Mouse (Mus musculus) cerebellum, adult 11 months (tissue): ENCODE measurements around the gene Wdr1.
"Not testable (repeated sequence)": the region's sequence is repeated elsewhere in the genome, so short reads cannot be mapped to it uniquely, and the experiment has no call there.

Source experiments
- DNase-seq: peaks from one replicate; pipeline ENCODE4 v3.0.0; 2022

Wdr1 gene

DNA sequence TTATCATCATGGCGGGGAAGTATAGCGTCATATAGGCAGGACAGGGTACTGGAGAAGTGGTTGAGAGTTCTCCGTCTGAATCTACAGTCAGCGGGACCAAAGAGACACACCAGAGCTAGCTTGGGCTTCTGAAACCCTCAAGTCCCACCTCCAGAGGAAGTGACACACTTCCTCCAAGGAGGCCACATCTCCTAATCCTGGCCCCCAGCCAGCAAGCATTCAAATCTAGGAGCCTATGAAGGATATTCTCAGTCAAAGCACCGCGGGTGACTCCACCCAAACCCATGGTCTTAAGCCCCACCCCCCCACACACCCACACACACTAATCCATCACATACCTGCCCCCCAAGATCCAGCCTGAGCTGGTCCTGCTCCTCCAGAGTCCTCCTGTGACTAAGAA lies 69.1 kb downstream of the Wdr1 start:
- no peak for DNase-seq

DNA sequence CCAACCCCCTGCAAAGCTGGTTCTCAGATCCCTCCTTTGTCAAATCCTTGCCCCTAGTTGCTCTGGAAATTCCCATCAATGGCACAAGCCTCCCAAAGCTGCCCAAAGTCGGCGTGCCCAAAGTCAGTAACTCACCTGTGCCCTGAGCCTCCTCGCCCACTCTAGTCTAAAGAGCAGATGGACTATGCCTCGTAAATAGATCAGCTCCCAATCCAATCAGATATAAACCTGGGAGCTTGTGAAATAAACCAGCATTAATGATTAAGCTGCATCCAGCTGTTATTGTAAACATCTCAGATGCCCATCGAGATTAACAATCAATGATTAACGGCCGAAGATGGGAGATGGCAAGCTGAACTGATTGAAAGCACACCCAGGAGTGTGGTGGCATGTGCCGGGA lies 71.3 kb downstream of the Wdr1 start:
- DNase-seq, result no peak

- no peak for DNase-seq
These were observed 73.3 kb downstream of the Wdr1 start for GRCm38 (mm10) chr5:38489739-38490138.

- no peak for DNase-seq
These were observed 74.1 kb downstream of the Wdr1 start for GRCm38 (mm10) chr5:38488673-38489615.

- no peak for DNase-seq
These were observed 75.0 kb downstream of the Wdr1 start for GRCm38 (mm10) chr5:38488026-38488425.

DNA sequence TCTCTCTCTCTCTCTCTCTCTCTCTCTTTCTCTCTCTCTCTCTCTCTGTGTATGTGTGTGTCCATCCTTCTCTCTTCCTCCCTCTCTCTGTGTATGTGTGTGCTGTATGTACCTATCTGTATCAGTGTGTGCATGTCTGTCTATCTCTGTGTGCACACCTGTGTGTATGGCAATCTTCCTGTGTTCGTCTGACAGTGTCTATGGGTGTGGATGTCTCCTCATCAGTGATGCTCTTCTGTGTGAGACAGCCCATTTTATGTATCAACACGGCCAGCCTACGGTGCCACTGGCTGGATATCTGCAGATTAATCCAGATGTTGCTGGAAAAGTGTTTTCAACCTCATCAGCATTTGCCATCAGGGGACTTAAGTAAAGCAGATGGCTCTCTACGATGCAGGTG lies 75.8 kb downstream of the Wdr1 start:
- DNase-seq, result no peak

GRCm38 (mm10) chr5:38485946-38486345 lies 77.1 kb downstream of the Wdr1 start:
- DNase-seq, result no peak

DNA sequence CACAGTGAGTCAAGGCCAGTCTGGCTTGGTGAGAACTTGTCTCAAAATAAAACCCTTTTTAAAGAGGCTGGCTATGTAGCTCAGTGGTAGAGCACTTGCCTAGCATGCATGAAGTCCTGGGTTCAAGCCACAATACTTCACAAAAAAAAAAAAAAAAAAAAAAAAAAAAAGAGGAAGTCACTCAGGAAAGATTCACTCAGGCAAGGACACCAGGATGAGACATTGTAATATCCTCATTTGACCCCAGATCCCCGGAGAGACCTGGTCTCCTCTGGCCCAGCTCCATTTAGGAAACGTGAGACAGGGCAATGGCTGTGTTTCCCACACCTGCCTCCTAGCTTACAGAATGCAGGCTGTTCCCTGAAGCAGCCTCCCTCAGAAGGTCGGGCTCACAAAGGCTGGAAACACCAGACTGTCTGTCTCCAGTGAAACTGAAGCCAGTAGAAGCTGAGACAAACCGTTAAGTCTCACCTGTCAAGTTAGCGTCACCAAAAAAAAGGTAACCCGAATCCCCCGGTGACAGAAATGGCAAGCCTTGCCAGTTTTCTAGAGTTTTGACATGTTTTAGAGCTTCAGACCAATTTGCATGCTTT lies 79.4 kb downstream of the Wdr1 start:
- DNase-seq, result no peak

GRCm38 (mm10) chr5:38480822-38481707 lies 82.0 kb downstream of the Wdr1 start:
- no peak for DNase-seq

DNA sequence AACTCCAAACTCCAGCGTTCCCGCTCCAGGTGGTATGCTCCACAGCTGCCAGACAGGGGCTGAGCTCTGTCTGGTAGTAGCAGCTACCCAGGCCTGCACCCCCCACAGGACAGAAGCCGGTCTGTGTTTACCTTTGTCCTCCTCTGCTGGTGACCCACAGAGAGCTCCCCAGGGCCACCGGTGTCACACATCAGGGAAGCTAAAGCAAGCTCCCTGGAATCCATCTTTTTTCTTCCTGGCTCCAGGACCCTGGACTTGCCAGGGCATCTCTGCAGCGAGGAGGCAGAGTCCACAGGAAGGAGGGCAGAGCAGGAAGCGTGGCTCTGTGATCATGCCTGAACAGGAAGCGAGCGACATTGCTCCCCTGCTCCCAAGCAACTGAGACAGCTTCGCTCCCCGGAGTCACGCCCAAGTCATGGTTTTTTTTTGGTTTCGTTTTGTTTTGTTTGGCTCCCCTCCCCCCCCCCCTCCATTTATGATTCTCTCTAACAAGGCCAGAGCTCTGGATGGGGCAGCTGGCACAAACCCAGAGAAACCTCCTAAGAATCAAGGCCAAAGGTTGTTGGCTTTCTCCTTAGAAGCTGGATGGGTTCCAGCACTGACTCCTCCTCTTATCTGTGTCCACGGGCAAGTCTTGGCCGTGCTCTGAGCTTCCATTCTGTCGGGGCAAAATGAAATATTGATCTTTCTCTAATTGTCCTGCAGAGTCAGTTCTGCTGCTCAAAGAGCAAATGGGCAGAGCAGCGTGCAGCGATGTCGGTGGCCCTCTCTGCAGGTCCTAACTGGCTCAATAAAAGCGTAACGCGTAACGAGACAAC lies 82.9 kb downstream of the Wdr1 start:
- DNase-seq, result peak; percentile 48

- DNase-seq, result not testable (repeated sequence)
These were observed 83.5 kb downstream of the Wdr1 start for GRCm38 (mm10) chr5:38479545-38479907.

DNA sequence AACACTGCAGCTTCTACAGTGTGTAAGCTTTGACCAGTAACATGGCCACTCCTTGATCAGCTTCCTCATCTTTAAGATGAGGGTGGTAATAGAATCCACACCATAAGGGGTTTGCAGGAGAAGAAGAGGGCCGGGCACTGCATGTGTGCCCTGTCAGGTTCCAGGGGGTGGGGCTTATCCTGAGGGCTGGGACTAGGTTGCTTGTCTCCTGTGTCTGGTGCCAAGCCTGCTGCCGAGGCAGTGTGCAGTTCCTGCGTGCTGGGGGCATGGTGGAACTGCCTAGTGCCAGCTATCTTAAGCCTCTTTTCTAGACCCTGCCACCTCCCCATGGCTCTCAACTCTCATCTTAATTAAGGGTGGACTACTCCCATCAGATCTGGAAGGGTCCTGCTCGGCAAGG lies 84.0 kb downstream of the Wdr1 start:
- DNase-seq, result peak; percentile 57

DNA sequence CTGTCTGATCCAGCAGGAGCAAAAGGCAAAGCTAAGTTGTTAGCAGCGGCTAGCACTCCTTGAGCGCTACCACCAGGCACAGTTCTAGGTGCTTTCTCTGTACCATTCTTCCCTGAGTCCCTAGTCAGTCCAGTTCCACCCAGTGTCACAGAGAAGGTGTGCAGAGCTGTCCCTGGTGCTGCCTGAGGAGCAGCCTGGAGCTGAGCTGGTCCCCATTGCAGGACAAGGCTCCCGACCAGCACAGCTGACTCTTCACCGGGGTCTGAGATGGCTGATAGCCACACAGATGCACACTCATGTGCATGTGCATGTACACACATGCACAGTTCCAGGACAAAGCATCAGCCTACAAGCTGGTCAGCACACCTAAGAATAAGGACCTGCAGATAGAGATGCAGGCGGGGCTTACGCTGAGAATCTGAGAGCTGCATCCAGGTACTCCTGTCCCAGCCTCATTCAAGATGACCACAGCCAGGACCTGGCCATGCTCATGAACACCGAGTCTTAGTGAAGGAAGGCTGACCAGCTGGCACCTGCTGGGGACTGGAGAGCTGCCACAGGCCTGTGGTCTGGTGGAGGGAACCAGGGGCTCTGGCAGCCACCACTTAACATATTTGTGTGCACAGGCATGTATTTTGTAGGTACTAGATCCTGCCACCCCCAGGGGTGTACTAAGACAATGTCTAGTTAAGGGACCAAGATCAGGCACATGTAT lies 85.1 kb downstream of the Wdr1 start:
- DNase-seq, result peak; percentile 73

GRCm38 (mm10) chr5:38476861-38477565 lies 86.0 kb downstream of the Wdr1 start:
- DNase-seq, result peak; percentile 73
